Mouse (Mus musculus) heart, embryonic 16.5 days (tissue): ENCODE measurements at regions not wholly inside any gene's neighbourhood (a gene's known extent, or its start where the extent isn't known, plus 50 kb on each side); places are given as distances from the start of the nearest gene placed in this dataset.

Experiments used
- ATAC-seq: fragments of 200-750 bp; cut with Nextera tagmentation; replicated peaks from 2 replicates; pipeline ENCODE4 v1.8.0; 2017; ENCODE audit warnings: moderate number of reproducible peaks; ENCODE audit not compliant: insufficient read depth, low FRiP score; ENCODE audit errors: extremely low read depth
- H3K27ac ChIP-seq: fragments of 300-500 bp; sonication (generic); 2 replicates; pipeline ENCODE4 v1.5.1; 2014; ENCODE audit warnings: mild to moderate bottlenecking, low read length, control low read depth, moderate library complexity
- H3K27me3 ChIP-seq: fragments of 300-500 bp; sonication (generic); 2 replicates; pipeline ENCODE4 v1.6.1; 2014; ENCODE audit warnings: low read length, mixed read lengths; ENCODE audit not compliant: control insufficient read depth, insufficient read depth
- H3K36me3 ChIP-seq: fragments of 300-500 bp; sonication (generic); 2 replicates; pipeline ENCODE4 v1.6.1; 2014; ENCODE audit not compliant: control insufficient read depth, insufficient read depth
- H3K4me1 ChIP-seq: fragments of 300-500 bp; sonication (generic); 2 replicates; pipeline ENCODE4 v1.6.1; 2014; ENCODE audit warnings: low read length, mixed read lengths; ENCODE audit not compliant: control insufficient read depth, insufficient read depth
- H3K4me2 ChIP-seq: fragments of 300-500 bp; sonication (generic); 2 replicates; pipeline ENCODE4 v1.6.1; 2014; ENCODE audit warnings: low read depth, mild to moderate bottlenecking, control low read depth, low read length
- H3K4me3 ChIP-seq: fragments of 300-500 bp; sonication (generic); 2 replicates; pipeline ENCODE4 v1.5.1; 2014; ENCODE audit warnings: mild to moderate bottlenecking, control low read depth, low read length
- H3K9ac ChIP-seq: fragments of 300-500 bp; sonication (generic); 2 replicates; pipeline ENCODE4 v1.6.1; 2014; ENCODE audit warnings: low read length, control low read depth
- H3K9me3 ChIP-seq: fragments of 300-500 bp; sonication (generic); replicated peaks from 2 replicates; pipeline ENCODE4 v1.6.1; 2016; ENCODE audit warnings: low read length; ENCODE audit not compliant: control insufficient read depth
- WGBS: fragments of 180-500 bp; shearing (Covaris S2); extraction: QIAGEN DNeasy Blood & Tissue Kit; methylation state at CpG from one replicate; pipeline ENCODE4 v1.1.7; 2014; 5-methylcytosine and 5-hydroxymethylcytosine counted together

DNA sequence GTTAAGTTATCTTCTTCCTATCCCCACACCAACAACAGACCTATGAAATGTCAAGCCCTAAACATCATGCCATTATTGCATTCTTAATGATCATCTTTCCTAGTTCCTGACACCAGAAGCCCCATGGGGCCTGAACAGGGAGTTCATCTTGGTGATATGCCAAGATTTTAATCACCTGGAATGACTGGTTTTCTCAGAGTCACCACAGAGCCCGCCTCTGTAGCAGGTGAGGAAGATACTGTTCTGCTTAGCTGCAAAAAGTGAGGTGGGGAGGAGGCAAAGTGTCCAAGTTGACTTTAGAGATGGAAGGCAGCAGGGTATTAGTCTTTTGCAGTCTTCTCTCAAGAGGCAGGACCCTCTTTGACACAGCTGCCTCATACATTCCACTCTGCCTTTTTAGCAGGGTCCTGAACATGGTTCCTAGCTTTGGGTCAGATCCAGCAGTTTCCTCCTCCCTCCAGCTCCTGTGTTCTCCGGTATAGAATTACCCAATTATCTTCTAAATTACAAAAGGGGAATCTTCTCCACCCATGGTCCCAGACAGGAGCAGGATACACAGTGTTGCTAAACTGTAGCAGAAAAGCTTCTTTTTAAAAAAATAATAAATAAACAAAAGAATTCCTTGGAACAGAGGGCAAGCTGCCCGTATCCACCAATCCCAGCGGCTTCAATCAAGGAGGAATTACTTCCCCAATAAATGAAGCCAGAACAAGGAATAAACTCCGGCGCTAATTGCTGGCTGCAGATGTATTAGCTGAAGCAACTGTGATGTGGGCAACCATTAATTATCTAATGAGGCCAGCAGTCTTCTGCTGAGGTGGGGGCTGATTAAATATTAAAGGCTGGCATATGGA, 896.8 kb downstream of the Tmem114 start:
- WGBS, result 68% methylated on average over 6 of the region's 6 CpGs

GRCm38 (mm10) chr16:7518711-7519110, 906.2 kb downstream of the Tmem114 start:
- WGBS, result 57% methylated on average over 2 of the region's 2 CpGs
- ATAC-seq, result no peak
- peaks cover 30% of the 10 kb centered on the region for H3K9me3 ChIP-seq

More for the DNA sequence above, 896.8 kb downstream of the Tmem114 start:
- Histone ChIP-seq H3K4me3 (no peak overlapping the region), H3K9me3 (no peaks in the 10 kb centered on the region; the same call in 1 of the 2 replicates), H3K4me2 (no peak overlapping the region), H3K9ac (no peak overlapping the region), H3K36me3 (no peaks in the 10 kb centered on the region), H3K27ac (no peak overlapping the region), H3K4me1 (no peaks in the 10 kb centered on the region), H3K27me3 (no peaks in the 10 kb centered on the region)
- ATAC-seq, result no peak

More at GRCm38 (mm10) chr16:7518711-7519110, 906.2 kb downstream of the Tmem114 start:
- H3K4me3 ChIP-seq, result no peak overlapping the region
- peaks cover 4% of the 10 kb centered on the region; the same call in 1 of the 2 replicates for H3K36me3 ChIP-seq
- H3K27me3 ChIP-seq, result no peaks in the 10 kb centered on the region
- H3K27ac ChIP-seq, result no peak overlapping the region
- H3K9ac ChIP-seq, result no peak overlapping the region
- H3K4me1 ChIP-seq, result no peaks in the 10 kb centered on the region
- no peak overlapping the region for H3K4me2 ChIP-seq
